Mouse (Mus musculus): ENCODE data around the gene Neurl3.

Gene Neurl3

GRCm38 (mm10) chr1:36274455-36274854 is at the start of gene Neurl3:
Neurl3 (minus strand) TSS chr1:36274679.
- peaks cover 3% of the 10 kb centered on the region; the same call in 1 of the 2 replicates for H3K36me3 ChIP-seq (ENCODE audit: control insufficient read depth, insufficient read depth, low read length, poor library complexity, severe bottlenecking)
- DNase-seq (ENCODE audit: low read depth, low spot score): peak; percentile 41
- H3K27me3 ChIP-seq (ENCODE audit: control insufficient read depth, insufficient read depth, low read length, poor library complexity, severe bottlenecking): no peaks in the 10 kb centered on the region

DNA sequence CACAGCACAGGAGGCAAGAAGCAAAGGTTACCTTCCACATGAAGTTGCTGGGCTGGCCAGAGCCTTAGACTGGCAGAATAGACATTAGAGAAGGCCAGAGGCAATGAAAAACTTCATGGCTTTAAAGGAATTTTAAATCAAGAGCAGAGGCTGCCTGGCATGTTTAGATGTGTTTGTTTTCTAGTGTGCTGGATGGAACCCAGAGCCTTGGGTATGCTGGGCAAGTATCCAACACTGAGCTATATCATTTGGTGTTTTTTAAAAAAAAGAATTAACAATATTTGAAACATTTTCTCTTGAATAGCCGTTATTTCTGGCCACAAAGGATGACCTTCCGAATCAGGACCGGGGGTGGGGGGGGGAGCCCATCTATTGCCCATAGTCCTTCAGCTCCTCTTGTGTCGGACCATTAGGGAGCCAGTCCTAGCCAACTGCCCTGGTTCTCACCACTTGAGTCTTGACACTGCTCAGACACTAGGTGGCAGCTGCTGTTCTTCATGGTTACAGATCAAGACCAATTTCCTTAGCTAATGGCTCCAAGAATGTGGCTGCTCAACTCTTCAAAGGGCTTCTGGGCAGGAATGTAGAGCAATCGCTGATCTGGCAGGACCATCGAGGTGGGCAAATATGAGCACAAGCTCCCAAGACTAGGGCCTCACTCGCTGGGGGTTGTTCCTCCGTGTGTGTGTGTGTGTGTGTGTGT is 49.4 kb upstream of the Neurl3 start:
- DNase-seq (ENCODE audit: low read depth, low spot score): peak; percentile 69
- Histone ChIP-seq H3K27me3 (ENCODE audit: control insufficient read depth, insufficient read depth, low read length, poor library complexity, severe bottlenecking) (no peaks in the 10 kb centered on the region), H3K36me3 (ENCODE audit: control insufficient read depth, insufficient read depth, low read length, poor library complexity, severe bottlenecking) (peaks cover 2% of the 10 kb centered on the region; the same call in 1 of the 2 replicates)

DNA sequence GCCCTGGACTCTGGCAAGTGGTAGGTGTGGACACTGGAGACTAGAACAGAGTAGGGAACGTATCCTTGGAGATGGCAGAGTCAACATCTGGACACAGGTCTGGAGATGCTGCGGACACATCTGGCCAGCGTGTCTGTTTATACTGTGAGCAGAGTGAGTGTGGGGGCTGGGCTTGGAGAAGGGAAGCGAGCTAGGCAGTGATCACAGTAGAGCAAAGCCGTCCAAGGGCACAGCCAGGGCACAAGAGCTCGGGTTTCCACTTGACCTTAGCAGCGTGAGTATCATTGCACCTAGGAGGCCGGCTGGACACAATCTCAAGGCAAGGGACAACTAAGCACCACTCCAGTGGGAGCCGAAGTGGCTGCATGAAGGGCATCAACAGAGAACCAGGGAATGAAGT is 48.6 kb upstream of the Neurl3 start:
- Histone ChIP-seq H3K36me3 (ENCODE audit: control insufficient read depth, insufficient read depth, low read length, poor library complexity, severe bottlenecking) (peaks cover 4% of the 10 kb centered on the region), H3K27me3 (ENCODE audit: control insufficient read depth, insufficient read depth, low read length, poor library complexity, severe bottlenecking) (no peaks in the 10 kb centered on the region)
- DNase-seq (ENCODE audit: low read depth, low spot score): no peak

GRCm38 (mm10) chr1:36321829-36322573 is 47.5 kb upstream of the Neurl3 start:
- peaks cover 5% of the 10 kb centered on the region for H3K36me3 ChIP-seq (ENCODE audit: control insufficient read depth, insufficient read depth, low read length, poor library complexity, severe bottlenecking)
- no peaks in the 10 kb centered on the region for H3K27me3 ChIP-seq (ENCODE audit: control insufficient read depth, insufficient read depth, low read length, poor library complexity, severe bottlenecking)
- DNase-seq (ENCODE audit: low read depth, low spot score): peak; percentile 36

DNA sequence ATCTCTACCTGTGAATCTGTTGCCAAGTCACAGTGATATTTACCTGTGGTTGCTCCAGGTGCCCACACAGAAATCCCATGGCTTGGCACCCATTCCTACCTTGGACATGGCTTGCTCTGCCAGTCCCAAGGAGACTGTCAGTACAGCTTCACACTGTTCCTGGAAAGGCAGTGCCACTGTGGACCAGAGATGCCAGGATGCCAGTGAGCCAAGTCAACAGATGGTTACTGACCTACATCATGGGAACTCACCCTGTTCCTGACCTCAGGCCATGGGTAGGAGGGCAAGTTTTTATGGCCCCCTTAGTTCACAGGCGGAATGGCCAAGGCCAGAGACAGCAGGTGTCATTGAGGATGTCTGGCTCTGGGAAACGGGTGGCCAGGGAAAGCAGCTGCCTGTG is 46.7 kb upstream of the Neurl3 start:
- Histone ChIP-seq H3K27me3 (ENCODE audit: control insufficient read depth, insufficient read depth, low read length, poor library complexity, severe bottlenecking) (no peaks in the 10 kb centered on the region), H3K36me3 (ENCODE audit: control insufficient read depth, insufficient read depth, low read length, poor library complexity, severe bottlenecking) (peaks cover 5% of the 10 kb centered on the region)
- DNase-seq (ENCODE audit: low read depth, low spot score): no peak

- H3K27me3 ChIP-seq (ENCODE audit: control insufficient read depth, insufficient read depth, low read length, poor library complexity, severe bottlenecking): no peaks in the 10 kb centered on the region
- no peak for DNase-seq (ENCODE audit: low read depth, low spot score)
- peaks cover 12% of the 10 kb centered on the region for H3K36me3 ChIP-seq (ENCODE audit: control insufficient read depth, insufficient read depth, low read length, poor library complexity, severe bottlenecking)
Measured at GRCm38 (mm10) chr1:36315776-36316100, 41.3 kb upstream of the Neurl3 start.

GRCm38 (mm10) chr1:36314959-36315775 is 40.7 kb upstream of the Neurl3 start:
- Histone ChIP-seq H3K36me3 (ENCODE audit: control insufficient read depth, insufficient read depth, low read length, poor library complexity, severe bottlenecking) (peaks cover 10% of the 10 kb centered on the region), H3K27me3 (ENCODE audit: control insufficient read depth, insufficient read depth, low read length, poor library complexity, severe bottlenecking) (no peaks in the 10 kb centered on the region)
- DNase-seq (ENCODE audit: low read depth, low spot score): no peak

GRCm38 (mm10) chr1:36309498-36309901 is 35.0 kb upstream of the Neurl3 start:
- Histone ChIP-seq H3K27me3 (ENCODE audit: control insufficient read depth, insufficient read depth, low read length, poor library complexity, severe bottlenecking) (no peaks in the 10 kb centered on the region), H3K36me3 (ENCODE audit: control insufficient read depth, insufficient read depth, low read length, poor library complexity, severe bottlenecking) (peaks cover 4% of the 10 kb centered on the region; the same call in 1 of the 2 replicates)
- DNase-seq (ENCODE audit: low read depth, low spot score): peak; percentile 82

GRCm38 (mm10) chr1:36308966-36309475 is 34.5 kb upstream of the Neurl3 start:
- Histone ChIP-seq H3K36me3 (ENCODE audit: control insufficient read depth, insufficient read depth, low read length, poor library complexity, severe bottlenecking) (peaks cover 2% of the 10 kb centered on the region; the same call in 1 of the 2 replicates), H3K27me3 (ENCODE audit: control insufficient read depth, insufficient read depth, low read length, poor library complexity, severe bottlenecking) (no peaks in the 10 kb centered on the region)
- DNase-seq (ENCODE audit: low read depth, low spot score): no peak

DNA sequence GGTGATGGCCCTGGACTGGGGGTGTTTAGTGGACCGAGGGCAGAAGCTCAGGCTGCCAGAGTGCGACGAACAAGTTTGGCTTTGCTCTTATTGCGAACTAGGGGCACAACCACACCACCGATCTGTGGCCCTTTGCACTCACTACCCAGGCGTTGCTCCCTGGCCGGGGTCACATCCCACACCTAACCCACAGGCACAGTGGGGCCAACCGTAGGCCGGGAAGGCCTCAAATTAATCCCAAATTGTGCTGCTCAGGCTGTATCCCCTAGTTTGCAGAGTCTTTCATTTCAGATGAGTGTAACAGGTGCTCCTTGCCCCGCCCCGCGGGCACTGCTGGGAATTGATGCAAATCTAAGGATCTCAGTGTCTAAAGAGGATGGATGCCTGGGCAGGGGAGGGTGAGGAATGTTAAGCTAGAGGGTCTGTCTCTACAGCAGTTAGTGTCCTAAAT is 34.0 kb upstream of the Neurl3 start:
- peak; percentile 37 for DNase-seq (ENCODE audit: low read depth, low spot score)
- Histone ChIP-seq H3K36me3 (ENCODE audit: control insufficient read depth, insufficient read depth, low read length, poor library complexity, severe bottlenecking) (0 out of 2 replicates have a peak, but pooled peaks cover 1% of the 10 kb centered on the region), H3K27me3 (ENCODE audit: control insufficient read depth, insufficient read depth, low read length, poor library complexity, severe bottlenecking) (no peaks in the 10 kb centered on the region)

- peak; percentile 96 for DNase-seq (ENCODE audit: low read depth, low spot score)
- H3K36me3 ChIP-seq (ENCODE audit: control insufficient read depth, insufficient read depth, low read length, poor library complexity, severe bottlenecking): 0 out of 2 replicates have a peak, but pooled peaks cover 1% of the 10 kb centered on the region
- no peaks in the 10 kb centered on the region for H3K27me3 ChIP-seq (ENCODE audit: control insufficient read depth, insufficient read depth, low read length, poor library complexity, severe bottlenecking)
Measured at GRCm38 (mm10) chr1:36307495-36308280, 33.2 kb upstream of the Neurl3 start, which contains the start of gene Arid5a. Arid5a (plus strand) TSS chr1:36307733.

- Histone ChIP-seq H3K36me3 (ENCODE audit: control insufficient read depth, insufficient read depth, low read length, poor library complexity, severe bottlenecking) (0 out of 2 replicates have a peak, but pooled peaks cover 1% of the 10 kb centered on the region), H3K27me3 (ENCODE audit: control insufficient read depth, insufficient read depth, low read length, poor library complexity, severe bottlenecking) (no peaks in the 10 kb centered on the region)
- no peak for DNase-seq (ENCODE audit: low read depth, low spot score)
Measured at GRCm38 (mm10) chr1:36307121-36307494, 32.6 kb upstream of the Neurl3 start.

DNA sequence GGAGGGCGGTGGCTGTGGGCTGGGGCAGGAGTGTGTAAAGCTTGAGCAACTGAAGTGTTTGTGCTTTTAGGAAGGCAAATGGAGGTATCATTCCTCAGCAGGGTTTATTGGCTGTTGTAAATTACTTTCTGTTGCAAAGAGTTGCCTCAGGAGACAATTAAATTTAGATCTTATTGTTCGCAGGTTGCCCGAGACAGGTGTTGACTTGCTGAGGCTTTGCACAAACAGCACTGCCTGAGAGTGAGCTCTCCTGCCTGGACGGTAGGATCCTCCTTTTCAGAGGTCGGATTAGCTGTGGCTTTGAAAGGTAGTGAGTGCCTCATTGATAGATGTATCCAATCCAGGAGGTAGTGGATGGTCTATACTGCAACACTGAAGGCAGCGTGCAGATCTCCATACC is 31.6 kb upstream of the Neurl3 start:
- Histone ChIP-seq H3K27me3 (ENCODE audit: control insufficient read depth, insufficient read depth, low read length, poor library complexity, severe bottlenecking) (no peaks in the 10 kb centered on the region), H3K36me3 (ENCODE audit: control insufficient read depth, insufficient read depth, low read length, poor library complexity, severe bottlenecking) (no peaks in the 10 kb centered on the region)
- DNase-seq (ENCODE audit: low read depth, low spot score): no peak

GRCm38 (mm10) chr1:36304764-36305163 is 30.3 kb upstream of the Neurl3 start:
- no peak for DNase-seq (ENCODE audit: low read depth, low spot score)
- Histone ChIP-seq H3K27me3 (ENCODE audit: control insufficient read depth, insufficient read depth, low read length, poor library complexity, severe bottlenecking) (no peaks in the 10 kb centered on the region), H3K36me3 (ENCODE audit: control insufficient read depth, insufficient read depth, low read length, poor library complexity, severe bottlenecking) (no peaks in the 10 kb centered on the region)

Measured in splenic B cell, adult 2 months (primary cell).